Mouse (Mus musculus) cerebellum, adult 18-20 months (tissue): ENCODE results near the gene Men1.
"Not testable (repeated sequence)": the region's sequence is repeated elsewhere in the genome, so short reads cannot be mapped to it uniquely, and the experiment has no call there.

Experiments
- DNase-seq, 2 experiments: peaks; one replicate each; pipeline ENCODE4 v3.0.0; 2021

Men1 gene

DNA sequence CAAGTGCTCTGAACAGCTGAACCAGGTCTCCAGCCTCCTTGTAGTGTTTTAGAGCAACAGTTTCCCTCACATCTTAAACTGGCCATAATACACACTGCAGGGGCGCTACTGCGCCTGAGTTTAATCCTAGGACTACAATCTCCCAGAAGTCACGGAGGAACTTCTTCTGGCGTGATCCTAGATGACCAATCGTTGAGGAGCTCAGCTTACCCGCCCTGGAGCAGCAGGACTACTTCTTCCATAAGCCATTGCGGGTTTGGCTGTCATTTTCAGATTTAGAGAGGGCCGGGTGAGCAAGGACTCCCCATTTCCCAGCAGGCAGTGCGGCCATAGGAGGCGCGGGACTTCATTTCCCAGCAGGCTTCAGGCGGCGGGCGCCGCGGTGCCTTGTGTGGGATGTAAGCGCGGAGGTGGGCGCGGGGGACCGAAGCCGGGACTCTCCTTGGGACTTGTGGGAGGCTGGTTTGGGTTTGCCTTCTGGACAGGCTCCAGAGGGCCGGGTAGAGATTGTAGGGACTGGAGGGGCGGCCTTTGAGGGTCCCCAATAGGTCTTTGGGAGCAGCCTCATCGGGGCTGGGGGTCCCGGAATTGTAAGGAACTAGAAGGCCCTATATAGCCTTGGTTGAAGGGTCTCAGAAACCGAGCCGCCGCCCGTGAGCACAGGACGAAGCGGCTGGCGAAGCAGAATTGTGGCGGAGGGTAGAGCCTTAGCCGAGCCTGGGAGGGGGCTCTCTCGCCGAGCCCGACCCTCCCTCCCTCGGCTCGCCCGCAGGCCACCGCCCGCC lies at the start of gene Men1:
TSS of gene Men1 (plus strand) at position 307 of the 785 bp plus-strand sequence.
- DNase-seq: peak; percentile 94 to 97

DNA sequence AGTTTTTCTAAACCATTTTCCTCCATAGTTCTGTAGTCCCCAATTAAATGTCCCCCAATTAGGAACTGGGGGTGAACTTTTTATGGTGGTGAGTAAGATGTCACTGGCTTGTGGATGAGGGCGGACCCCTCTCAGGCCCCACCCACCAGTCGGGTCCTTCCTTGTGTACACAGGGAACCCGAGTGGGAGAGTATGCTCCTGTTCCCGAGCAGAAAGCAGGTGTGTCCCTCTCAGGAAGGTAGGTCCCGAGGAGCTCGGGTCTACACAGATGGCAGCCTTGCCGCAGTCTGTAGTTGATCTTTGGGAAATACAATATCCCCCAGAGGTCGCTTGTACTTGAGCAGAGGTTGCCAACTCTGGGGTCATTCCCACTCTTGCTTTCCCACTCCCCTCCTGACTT lies 49.6 kb upstream of the Men1 start:
- DNase-seq: no peak

- DNase-seq: no peak
These were observed 48.9 kb upstream of the Men1 start for GRCm38 (mm10) chr19:6285632-6286433.

DNA sequence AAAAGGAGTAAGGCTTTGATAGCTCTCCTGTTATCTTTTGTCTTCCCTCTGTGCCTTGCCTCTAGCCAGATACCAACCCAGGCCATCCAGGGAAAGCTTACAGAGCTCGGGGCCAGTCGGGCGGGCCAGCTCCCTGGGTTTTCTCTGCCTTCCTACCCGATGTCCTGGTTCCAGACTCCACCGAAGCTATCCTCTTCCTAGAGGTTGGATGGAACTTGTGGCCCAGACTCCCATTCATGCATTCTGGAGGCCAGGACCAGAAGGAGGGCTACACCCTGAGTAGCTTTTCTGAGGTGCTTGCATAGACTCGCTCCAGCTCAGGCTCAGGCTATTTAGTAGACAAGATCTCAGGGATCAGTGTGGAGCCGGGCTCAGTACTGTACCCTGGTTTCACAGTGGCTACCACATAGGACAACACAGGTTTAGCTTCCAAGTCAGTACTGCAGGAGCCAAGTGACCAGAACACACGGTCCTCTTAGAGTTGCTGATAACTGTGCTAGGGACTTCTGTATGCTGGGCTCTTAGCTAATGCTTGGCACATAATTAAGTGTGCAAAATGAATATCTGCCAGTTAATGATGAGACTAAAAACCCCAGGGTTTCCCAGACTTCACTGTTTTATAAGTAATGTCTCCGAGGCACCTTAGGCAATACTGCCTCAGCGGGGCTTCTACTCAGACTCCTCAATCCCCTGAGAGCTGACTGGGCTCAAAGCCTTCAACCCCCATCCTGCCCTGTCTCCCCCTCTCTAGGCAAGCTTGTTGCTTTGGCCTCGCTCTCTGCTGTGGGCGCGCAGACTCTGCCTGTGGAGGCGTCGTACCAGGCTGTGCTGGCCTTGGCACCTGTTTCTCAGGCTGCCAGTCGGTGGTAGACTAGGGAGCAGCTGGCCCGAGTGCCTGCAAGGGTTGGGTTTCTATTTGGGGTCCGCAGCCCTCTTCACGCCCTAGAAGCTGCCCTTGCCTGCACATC lies 48.1 kb upstream of the Men1 start:
- DNase-seq: peak; percentile 73 to 77

- no peak for DNase-seq
These were observed 46.4 kb upstream of the Men1 start for GRCm38 (mm10) chr19:6288236-6288894.

DNA sequence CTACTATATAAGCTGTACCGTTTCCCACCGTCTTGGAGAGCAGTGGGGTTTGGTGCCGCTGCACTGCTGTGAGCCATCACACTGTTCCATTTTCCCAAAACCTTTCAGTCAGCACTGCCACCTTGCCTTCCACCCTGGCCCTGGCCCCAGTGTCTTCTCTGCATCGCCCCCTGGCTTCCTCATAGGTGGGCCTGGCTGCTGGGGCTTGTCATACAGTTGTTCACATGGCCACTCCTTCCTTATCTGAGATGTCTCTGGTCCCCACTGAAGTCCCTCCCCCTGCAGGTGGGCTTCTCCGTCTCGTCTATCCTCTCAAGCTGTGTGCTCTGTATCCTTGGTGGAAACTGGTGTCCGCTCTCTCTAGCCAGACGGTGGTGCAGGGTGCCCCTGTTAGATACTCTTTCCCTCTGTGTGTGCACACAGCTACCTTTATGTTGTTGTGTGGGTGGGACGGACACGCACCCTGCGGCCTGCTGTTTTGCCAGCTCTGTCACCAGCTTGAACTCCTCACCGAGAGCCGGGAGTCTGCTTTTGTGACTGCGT lies 45.0 kb upstream of the Men1 start:
- DNase-seq: no peak

- DNase-seq: not testable (repeated sequence)
These were observed 44.1 kb upstream of the Men1 start for GRCm38 (mm10) chr19:6290720-6291116.

DNA sequence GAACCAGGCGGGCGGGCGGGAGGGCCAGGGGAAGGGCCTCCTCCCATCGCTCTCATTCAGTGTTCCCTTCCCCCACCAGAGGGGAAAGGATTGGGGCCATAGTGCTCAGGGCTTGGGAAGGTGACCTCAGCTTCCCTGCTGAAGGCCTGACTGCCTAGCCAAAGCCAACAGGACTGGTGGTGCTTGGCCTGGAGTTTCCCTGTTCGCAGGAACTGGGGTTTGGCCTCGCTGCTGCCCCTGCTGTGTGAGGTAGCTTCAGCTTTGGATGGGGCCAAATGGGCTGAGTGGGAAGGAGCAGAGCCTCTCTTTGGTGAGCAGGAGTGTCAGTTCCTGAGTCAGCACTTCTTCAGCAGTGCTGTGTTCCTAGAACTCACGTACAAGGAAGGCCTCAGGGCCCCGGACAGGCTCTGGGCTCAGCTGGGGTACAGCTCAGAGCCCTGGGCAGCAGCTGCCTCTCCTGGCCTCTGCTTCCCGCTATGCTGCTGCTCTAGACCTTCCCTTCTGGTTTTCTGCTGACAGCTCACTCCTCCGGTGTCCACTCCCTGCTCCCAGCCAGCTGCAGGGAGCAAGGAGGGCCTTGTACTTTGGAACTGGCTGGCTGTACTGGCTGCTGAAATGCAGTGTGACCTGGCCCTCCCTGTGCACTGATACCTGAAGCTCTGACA lies 43.5 kb upstream of the Men1 start:
- peak; percentile 81 to 89 for DNase-seq

DNA sequence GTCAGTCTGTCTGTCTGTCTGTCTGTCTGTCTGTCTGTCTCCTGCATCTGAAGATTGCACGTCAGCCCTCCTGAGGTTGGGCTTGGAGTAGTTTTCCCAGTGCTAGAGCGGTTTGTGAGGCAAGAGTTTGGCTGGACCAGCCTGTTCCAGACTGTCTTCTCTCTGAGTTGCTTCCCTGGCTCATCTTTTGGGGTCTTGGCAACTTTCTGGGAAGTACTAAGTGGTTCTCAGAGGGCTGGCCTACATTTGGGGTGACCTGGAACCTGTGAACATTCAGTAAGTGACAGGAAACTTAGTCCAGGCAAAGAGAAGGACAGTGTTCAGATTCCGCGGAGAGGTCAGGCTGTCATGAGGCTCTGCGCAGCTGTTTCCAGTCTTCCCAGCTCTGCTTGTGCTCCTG lies 42.5 kb upstream of the Men1 start:
- DNase-seq: no peak

DNA sequence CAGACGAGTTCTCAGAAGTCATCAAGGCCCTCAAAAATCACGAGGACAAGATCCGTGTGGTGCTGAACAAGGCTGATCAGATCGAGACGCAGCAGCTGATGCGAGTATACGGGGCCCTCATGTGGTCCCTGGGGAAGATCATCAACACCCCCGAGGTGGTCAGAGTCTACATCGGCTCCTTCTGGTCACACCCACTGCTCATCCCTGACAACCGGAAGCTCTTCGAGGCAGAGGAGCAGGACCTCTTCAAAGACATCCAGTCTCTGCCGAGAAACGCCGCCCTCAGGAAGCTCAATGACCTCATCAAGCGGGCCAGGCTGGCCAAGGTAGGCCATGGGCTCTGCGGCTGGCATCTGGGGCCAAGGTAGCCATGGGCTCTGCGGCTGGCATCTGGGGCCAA lies 40.5 kb upstream of the Men1 start:
- no peak for DNase-seq

DNA sequence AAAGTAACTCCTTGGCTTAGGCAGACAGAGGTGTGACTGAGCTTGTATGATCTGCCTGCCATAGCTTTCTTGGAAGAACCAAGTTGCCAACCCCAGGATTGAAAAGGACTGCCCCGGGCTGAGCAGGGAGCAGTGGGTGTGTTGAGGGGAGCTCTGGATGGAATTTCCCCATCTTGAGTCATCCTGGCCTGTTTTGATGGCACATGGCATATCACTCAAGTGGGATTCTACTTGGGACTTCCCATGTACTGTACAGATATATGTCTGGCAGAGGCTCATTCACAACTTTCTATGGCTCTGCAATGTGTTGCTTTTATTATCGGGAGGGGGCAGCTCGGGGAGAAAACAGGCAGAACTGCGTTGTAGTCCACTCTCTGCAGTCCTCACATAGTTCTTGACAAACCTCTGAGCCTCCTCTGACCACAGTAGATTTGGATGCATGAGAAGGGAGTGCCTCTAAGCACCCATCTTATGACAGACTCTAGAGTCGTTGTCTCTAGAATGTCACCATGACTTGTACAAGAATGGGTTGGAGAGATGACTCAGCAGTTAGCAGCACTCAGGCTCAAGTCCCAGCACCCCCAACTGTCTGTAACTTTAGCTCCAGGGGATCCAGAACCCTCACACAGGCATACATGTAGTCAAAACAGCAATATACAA lies 38.1 kb upstream of the Men1 start:
- no peak for DNase-seq

GRCm38 (mm10) chr19:6297641-6298040 lies 37.1 kb upstream of the Men1 start:
- DNase-seq: no peak

DNA sequence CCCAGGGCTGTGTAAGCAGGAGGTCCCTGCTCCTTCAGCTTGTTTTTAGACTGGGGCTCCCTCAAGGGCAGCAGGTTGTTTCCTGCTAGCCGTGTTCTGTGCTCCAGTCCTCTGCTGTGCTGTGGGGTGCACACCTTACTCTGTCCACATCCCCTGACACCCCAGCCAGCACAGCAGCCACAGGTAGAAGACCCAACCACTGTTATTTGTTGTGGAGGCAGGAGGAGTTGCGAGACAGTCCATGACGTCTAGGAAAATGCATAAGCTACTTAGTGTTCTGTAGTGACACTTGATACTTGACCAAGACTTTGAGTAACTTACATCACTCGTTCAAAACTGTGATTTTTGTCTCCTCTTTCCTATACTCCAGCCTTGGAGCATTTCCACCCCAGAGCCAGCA lies 35.8 kb upstream of the Men1 start:
- no peak for DNase-seq

- no peak for DNase-seq
These were observed 35.1 kb upstream of the Men1 start for GRCm38 (mm10) chr19:6299450-6300267.

- DNase-seq: no peak
These were observed 34.4 kb upstream of the Men1 start for GRCm38 (mm10) chr19:6300402-6300841.

GRCm38 (mm10) chr19:6302114-6302513 lies 32.7 kb upstream of the Men1 start:
- DNase-seq: no peak

DNA sequence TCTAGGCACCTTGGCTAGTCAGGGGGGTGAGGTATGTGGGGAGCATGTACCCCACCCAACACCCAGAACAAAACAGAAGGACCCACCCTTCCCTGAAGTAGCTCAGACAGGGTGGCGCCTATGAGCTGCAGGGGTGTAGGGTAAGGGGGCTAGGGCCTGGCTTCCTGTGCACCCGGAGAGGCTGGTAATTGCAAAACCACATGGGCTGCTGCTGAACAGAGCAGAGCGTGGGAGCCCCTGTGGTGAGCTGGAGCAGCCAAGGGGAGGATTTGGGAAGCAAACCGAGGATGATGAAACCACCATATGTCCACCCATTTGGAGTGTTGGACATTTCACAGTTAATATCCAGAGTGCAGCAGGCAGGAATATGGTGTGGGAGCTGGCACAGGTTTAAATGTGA lies 32.3 kb upstream of the Men1 start:
- peak; percentile 88 to 91 for DNase-seq

GRCm38 (mm10) chr19:6303831-6304230 lies 30.9 kb upstream of the Men1 start:
- peak in 1 of 2 experiments; percentile 44 for DNase-seq

DNA sequence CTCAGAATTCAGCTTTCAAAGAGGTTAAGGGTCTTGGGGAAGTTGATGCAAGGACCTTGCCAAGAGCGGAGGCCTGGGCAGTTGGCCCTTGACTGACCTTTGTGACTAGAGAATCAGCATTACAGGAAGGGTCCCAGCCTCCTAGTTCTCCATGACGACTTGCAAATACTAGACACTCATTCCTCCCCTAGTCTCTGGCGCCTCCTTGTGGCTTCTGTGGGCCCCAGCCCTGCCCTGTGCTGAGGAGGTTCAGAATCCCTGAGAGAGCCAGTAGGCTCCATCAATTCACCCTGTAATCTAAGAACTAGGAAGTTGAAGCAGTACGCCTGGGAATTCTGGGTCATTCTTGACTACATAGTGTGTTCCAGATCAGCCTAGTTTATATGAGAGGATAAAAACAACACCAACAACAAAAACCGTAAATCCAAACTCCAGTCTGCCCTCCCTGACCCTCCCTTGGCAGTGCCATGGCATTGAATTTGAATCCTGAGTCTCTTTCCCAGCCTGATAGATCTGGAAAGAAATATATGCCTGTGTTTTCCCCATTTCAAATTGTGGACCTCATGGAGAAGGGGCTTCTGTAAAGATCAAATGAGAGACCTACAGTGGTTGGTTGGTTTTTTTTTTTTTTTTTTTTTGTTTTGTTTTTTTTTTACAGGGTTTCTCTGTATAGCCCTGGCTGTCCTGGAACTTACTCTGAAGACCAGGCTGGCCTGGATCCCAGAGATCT lies 29.8 kb upstream of the Men1 start:
- peak; percentile 91 to 95 for DNase-seq
